Mouse (Mus musculus) neural tube, embryonic 11.5 days (tissue): Measurements from ENCODE around the gene Zfp93. TPM values are rescaled to one million over a fixed set of nuclear protein-coding genes. Genes with fewer than 3 reads are reported as not detected.

Experiments used
- ATAC-seq: fragments of 200-750 bp; cut with Nextera tagmentation; 2 replicates; pipeline ENCODE4 v1.8.0; 2017; ENCODE audit warnings: moderate number of reproducible peaks, mild to moderate bottlenecking, moderate TSS enrichment, moderate library complexity; ENCODE audit not compliant: insufficient read depth, low FRiP score, low TSS enrichment
- DNase-seq: peaks from one replicate; pipeline ENCODE4 v3.0.0-alpha.2; 2015; ENCODE audit warnings: low spot score
- H3K27ac ChIP-seq: fragments of 300-500 bp; sonication (generic); 2 replicates; pipeline ENCODE4 v1.5.1; 2014; ENCODE audit warnings: low read depth, mild to moderate bottlenecking, low read length
- H3K27me3 ChIP-seq: fragments of 300-500 bp; sonication (generic); 2 replicates; pipeline ENCODE4 v1.6.1; 2014; ENCODE audit warnings: mild to moderate bottlenecking, low read length, mixed read lengths; ENCODE audit not compliant: control insufficient read depth, insufficient read depth
- H3K36me3 ChIP-seq: fragments of 300-500 bp; sonication (generic); 2 replicates; pipeline ENCODE4 v1.6.1; 2014; ENCODE audit warnings: mild to moderate bottlenecking, low read length, moderate library complexity, mixed read lengths; ENCODE audit not compliant: control insufficient read depth, insufficient read depth
- H3K4me1 ChIP-seq: fragments of 300-500 bp; sonication (generic); 2 replicates; pipeline ENCODE4 v1.6.1; 2014; ENCODE audit warnings: low read length, mixed read lengths; ENCODE audit not compliant: control insufficient read depth, insufficient read depth
- H3K4me2 ChIP-seq: fragments of 300-500 bp; sonication (generic); 2 replicates; pipeline ENCODE4 v1.6.1; 2014; ENCODE audit warnings: low read depth, mild to moderate bottlenecking, moderate library complexity
- H3K4me3 ChIP-seq: fragments of 300-500 bp; sonication (generic); 2 replicates; pipeline ENCODE4 v1.5.1; 2014; ENCODE audit warnings: low read depth, low read length
- H3K9ac ChIP-seq: fragments of 300-500 bp; sonication (generic); 2 replicates; pipeline ENCODE4 v1.6.1; 2014; ENCODE audit warnings: mild to moderate bottlenecking, low read length
- H3K9me3 ChIP-seq: fragments of 300-500 bp; sonication (generic); 2 replicates; pipeline ENCODE4 v1.6.1; 2016; ENCODE audit warnings: low read length; ENCODE audit not compliant: control insufficient read depth
- WGBS: fragments of 180-500 bp; shearing (Covaris S2); extraction: QIAGEN DNeasy Blood & Tissue Kit; methylation state at CpG from one replicate; pipeline ENCODE4 v1.1.7; 2014; 5-methylcytosine and 5-hydroxymethylcytosine counted together
- polyA plus RNA-seq: library from polyadenylated mRNA; unstranded; fragments of >200 nt; fragmentation: Nextera tagmentation; extraction: Ambion mirVana; gene quantifications from 2 replicates; pipeline ENCODE4 v1.2.1, GENCODE M21; 2014

The Zfp93 gene
- polyA plus RNA-seq, 1 experiment from 2014 or later = 8.1 TPM

DNA sequence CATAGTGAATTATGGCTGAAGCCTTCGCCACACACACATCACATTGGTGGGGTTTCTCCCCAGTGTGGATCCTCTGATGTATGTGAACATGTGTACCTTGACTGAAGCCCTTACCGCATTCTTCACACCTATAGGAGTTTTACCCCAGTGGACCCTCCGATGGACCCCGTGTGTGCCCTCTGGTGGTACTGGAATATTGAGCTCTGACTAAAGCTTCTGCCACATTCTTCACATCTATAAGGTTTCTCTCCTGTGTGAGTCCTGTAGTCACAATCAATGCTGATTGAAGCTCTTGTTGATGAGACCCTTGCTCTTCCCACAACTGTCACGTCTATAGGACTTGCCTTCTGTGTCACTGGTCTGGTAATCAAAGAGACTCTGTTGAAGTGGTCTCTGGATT lies 17.4 kb downstream of the Zfp93 start:
- Histone ChIP-seq H3K27ac (no peak overlapping the region), H3K4me1 (no peaks in the 10 kb centered on the region), H3K9me3 (no peaks in the 10 kb centered on the region), H3K4me2 (no peak overlapping the region), H3K9ac (no peak overlapping the region), H3K4me3 (no peak overlapping the region), H3K36me3 (peaks cover 23% of the 10 kb centered on the region), H3K27me3 (no peaks in the 10 kb centered on the region)
- WGBS = 83% methylated on average over 5 of the region's 5 CpGs
- DNase-seq (no peak), ATAC-seq (no peak)

DNA sequence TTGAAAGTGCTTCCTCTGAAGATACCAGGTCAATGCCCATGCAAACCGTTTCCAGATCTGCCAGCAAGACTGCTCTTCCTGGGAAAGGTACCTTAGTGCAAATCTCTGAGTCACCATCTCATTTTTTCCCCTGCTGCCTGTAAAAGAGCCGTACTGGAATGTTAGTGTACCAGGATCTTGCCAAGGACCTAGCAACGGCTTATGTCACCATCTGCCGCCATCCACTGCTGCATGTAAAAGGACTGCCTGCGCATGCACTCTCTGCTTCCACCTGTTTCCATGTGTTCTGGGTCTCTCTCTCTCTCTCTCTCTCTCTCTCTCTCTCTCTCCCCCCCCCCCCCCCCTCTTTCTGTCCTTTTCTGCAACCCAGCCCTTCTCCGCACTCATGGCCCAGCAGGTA lies 18.3 kb downstream of the Zfp93 start:
- DNase-seq = no peak
- H3K36me3 ChIP-seq = peaks cover 25% of the 10 kb centered on the region
- no peak overlapping the region for H3K9ac ChIP-seq
- ATAC-seq = no peak
- H3K4me3 ChIP-seq = no peak overlapping the region
- no peaks in the 10 kb centered on the region for H3K9me3 ChIP-seq
- H3K4me1 ChIP-seq = no peaks in the 10 kb centered on the region
- H3K27me3 ChIP-seq = no peaks in the 10 kb centered on the region
- H3K27ac ChIP-seq = no peak overlapping the region
- 93% methylated on average over 6 of the region's 6 CpGs for WGBS
- no peak overlapping the region for H3K4me2 ChIP-seq

DNA sequence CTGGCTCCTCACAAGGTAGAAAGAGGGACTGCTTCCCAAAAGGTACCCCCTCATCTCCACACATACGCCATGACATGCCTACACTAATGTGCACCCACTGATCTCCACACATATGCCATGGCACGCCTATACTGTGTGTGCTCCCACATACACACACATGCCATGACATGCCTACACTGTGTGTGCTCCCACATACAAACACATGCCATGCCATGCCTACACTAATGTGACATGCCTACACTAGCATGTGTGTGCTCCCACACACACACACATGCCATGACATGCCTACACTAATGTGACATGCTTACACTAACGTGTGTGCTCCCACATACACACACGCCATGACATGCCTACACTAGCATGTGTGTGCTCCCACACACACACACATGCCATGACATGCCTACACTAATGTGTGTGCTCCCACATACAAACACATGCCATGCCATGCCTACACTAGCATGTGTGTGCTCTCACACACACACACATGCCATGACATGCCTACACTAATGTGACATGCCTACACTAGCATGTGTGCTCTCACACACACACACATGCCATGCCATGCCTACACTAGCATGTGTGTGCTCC lies 20.0 kb downstream of the Zfp93 start:
- H3K36me3 ChIP-seq = peaks cover 28% of the 10 kb centered on the region
- WGBS = 91% methylated on average over 4 of the region's 4 CpGs
- no peak overlapping the region for H3K4me2 ChIP-seq
- no peak overlapping the region for H3K27ac ChIP-seq
- ATAC-seq (no peak), DNase-seq (no peak)
- no peaks in the 10 kb centered on the region for H3K4me1 ChIP-seq
- H3K27me3 ChIP-seq = no peaks in the 10 kb centered on the region
- no peaks in the 10 kb centered on the region for H3K9me3 ChIP-seq
- no peak overlapping the region for H3K9ac ChIP-seq
- no peak overlapping the region for H3K4me3 ChIP-seq

DNA sequence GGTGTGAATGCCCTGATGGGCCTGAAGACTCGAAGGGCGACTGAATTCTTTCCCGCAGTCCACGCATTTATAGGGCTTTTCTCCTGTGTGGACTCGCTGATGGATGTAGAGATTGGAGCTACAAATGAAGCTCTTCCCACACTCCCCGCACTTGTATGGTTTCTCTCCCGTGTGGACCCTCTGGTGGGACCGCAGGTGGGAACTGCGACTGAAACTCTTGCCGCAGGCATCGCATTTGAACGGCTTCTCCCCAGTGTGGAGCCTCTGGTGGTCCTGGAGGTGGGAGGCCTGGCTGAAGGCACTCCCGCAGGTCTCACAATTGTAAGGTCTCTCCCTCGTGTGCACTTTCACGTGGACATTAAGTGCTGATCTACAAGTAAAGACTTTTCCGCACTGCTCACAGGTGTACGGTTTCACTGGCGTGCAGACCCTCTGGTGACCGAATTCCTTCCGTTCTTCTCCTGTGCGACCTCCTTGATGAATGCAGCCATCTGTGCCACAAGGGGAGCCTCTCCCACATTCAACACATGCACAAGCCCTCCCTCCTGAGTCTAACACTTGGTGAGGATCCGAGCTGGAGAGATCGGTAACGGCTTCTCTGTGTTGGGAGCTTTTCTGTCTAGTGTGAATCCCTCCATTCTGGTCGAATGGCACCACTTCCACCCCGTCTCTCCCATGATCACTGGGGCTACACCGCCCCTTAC lies 21.3 kb downstream of the Zfp93 start:
- Histone ChIP-seq H3K9ac (no peak overlapping the region), H3K4me1 (no peaks in the 10 kb centered on the region), H3K9me3 (no peaks in the 10 kb centered on the region), H3K4me3 (no peak overlapping the region), H3K27me3 (no peaks in the 10 kb centered on the region), H3K36me3 (peaks cover 30% of the 10 kb centered on the region), H3K4me2 (no peak overlapping the region), H3K27ac (no peak overlapping the region)
- ATAC-seq = no peak
- 89% methylated on average over 27 of the region's 27 CpGs for WGBS
- DNase-seq = no peak

DNA sequence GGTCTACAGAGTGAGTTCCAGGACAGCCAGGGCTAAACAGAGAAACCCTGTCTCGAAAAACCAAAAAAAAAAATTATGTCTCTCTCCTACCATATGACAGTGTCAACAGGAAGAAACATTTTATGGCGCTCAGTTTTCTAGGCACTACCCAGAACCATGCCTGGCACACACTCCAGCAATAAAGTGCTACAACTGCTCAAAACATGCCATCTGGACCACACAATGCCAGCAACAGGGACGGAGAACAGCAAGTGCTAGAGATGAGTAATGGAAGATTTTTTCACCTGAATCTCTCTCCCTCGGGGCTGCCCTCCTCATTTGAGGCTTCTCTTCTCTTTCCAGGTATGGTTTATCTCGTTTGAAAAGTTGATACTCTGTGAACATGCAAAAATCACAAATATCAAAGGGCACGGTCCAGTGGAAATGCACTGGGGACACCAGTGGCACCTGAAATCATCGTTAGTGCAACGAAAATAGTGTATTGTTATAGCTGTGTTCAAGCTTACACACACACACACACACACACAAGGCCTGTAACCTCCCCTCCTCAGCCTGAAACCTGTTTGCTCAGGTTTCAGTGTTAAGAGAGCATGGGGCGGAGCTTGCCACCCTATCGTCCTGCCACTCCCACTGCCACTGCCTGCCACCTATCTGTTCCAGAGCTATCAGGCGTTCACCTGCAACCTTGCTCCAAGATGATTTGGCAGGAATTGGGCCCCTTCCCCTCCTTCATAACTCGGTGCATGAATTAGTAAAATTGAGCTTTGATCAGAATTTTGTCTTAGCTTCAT lies 23.0 kb downstream of the Zfp93 start:
- DNase-seq (no peak), ATAC-seq (no peak)
- Histone ChIP-seq H3K4me2 (no peak overlapping the region), H3K9me3 (no peaks in the 10 kb centered on the region), H3K4me3 (no peak overlapping the region), H3K27ac (no peak overlapping the region), H3K9ac (no peak overlapping the region), H3K36me3 (peaks cover 30% of the 10 kb centered on the region), H3K4me1 (peaks cover 6% of the 10 kb centered on the region; the same call in 1 of the 2 replicates), H3K27me3 (no peaks in the 10 kb centered on the region)
- 87% methylated on average over 12 of the region's 12 CpGs for WGBS

DNA sequence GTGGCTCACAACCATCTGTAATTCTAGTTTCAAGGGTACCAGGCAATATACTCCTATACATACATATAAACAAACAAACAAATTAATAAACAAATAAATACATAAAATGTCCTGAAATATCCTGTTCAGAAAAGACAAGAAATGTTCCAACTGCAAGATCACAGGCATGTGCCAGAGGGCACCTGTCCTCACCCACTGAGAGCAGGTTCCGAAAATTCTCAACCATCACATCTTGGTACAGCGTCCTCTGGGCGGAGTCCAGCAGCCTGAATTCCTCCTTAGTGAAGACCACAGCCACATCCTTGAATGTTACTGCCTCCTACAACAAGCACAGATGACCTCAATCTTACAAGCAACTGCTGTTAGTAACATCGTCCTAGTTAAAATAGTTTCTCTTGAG lies 24.5 kb downstream of the Zfp93 start:
- H3K9ac ChIP-seq = no peak overlapping the region
- H3K27ac ChIP-seq = no peak overlapping the region
- H3K36me3 ChIP-seq = peaks cover 30% of the 10 kb centered on the region
- H3K4me3 ChIP-seq = no peak overlapping the region
- H3K4me2 ChIP-seq = no peak overlapping the region
- H3K4me1 ChIP-seq = peaks cover 6% of the 10 kb centered on the region; the same call in 1 of the 2 replicates
- DNase-seq = no peak
- no peak for ATAC-seq
- H3K9me3 ChIP-seq = no peaks in the 10 kb centered on the region
- WGBS = 97% methylated on average over 4 of the region's 4 CpGs
- H3K27me3 ChIP-seq = no peaks in the 10 kb centered on the region

DNA sequence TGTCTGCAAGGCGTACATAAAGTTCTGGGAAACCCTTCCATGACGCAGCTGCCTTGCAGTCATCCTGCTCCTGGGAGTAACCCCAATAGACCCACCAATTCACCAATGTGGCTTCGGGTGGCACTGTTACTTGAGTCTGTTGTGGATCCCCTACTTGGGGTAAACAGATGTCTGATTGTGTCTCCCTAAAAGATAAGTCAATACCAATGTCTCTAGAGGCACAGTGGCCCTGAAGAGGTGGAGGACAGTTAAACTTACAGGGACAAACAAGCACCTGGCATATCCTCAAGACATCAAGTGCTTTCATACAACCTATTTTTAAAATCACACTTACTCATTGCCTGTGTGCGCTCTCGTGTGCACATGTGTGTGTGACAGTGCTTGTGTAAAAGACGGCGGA lies 25.2 kb downstream of the Zfp93 start:
- Histone ChIP-seq H3K4me3 (no peak overlapping the region), H3K27me3 (no peaks in the 10 kb centered on the region), H3K4me2 (no peak overlapping the region), H3K4me1 (peaks cover 6% of the 10 kb centered on the region), H3K9me3 (no peaks in the 10 kb centered on the region), H3K9ac (no peak overlapping the region), H3K27ac (no peak overlapping the region), H3K36me3 (peaks cover 27% of the 10 kb centered on the region)
- DNase-seq (no peak), ATAC-seq (no peak)
- WGBS = 96% methylated on average over 7 of the region's 7 CpGs

DNA sequence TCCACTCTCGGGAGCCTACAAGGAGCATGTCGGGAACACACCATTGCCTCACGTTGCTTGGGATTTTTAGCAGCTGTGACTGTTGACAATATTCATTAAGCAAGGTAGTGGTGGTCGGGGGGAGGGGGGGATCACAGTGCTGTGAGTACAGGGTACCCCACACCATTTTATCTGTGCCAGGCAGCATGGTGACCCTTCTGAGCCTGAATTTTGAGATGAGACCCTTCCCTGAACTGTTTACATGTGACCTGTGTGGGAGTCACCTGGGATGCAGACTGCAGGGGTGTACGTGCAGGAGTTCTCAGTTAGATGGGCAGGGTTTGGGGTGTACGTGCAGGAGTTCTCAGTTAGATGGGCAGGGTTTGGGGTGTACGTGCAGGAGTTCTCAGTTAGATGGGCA lies 26.2 kb downstream of the Zfp93 start:
- no peak for ATAC-seq
- 91% methylated on average over 7 of the region's 7 CpGs for WGBS
- H3K36me3 ChIP-seq = peaks cover 18% of the 10 kb centered on the region

More for the DNA sequence above, 26.2 kb downstream of the Zfp93 start:
- Histone ChIP-seq H3K4me1 (peaks cover 9% of the 10 kb centered on the region), H3K27ac (no peak overlapping the region), H3K9ac (no peak overlapping the region), H3K9me3 (no peaks in the 10 kb centered on the region), H3K4me3 (no peak overlapping the region), H3K4me2 (no peak overlapping the region), H3K27me3 (no peaks in the 10 kb centered on the region)
- no peak for DNase-seq
